Mouse (Mus musculus) 3T3-L1 (cell line): ENCODE measurements around the gene Stx6.

Experiments
- DNase-seq: peaks from one replicate; pipeline ENCODE4 v3.0.0-alpha.2; 2015; ENCODE audit warnings: low read depth, low spot score

Gene Stx6

DNA sequence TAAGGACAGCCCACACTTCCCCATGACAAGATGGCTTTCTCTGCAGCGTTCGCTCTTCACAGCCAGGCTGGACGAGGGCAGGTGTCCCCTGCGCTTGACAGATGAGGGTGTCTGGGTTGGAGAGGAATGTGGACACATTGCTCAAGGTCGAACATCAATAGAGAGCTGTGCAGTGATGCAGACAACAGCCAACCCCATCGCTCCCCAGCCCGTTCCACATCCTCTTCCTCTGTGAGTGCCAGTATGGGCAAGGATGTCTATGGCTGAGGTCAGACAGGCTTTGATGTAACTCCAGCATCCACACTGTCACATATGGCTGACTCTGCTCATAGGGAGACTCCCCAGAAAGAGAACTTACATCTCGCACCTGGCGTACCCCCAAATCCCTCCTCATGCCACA lies 74.9 kb downstream of the Stx6 start:
- no peak for DNase-seq

DNA sequence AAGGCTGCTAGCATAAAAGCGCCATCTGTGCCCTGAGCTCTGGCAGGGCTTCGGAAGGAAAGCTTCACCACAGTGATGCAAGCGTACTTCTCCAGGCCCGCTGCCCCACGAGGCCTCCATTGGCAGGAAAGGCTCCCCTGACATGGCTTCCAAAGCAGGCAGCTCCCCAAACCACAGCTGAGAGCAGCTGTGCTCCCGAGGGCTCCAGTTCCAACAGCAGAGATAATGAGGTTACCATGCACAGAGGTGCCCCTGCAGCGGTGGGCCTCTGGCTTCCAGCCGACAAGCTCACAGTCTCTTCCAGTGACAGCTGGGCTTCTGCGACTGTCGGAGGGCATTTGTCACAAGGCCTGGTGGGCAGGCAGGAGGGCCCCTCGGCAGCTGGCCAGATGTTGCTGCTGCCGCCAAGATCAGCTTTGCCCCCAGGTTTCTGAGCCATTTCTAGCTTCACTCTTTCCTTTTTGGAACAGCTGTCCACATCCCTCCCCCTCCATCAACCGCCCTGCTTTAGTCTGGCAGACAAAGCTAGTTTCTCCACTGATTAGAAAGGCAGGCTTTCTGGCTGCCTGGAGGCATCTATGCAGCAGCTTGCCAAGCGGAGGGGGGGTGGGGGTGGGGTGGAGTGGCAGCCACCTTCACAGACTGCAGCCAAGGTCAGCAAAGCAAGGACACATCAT lies 75.6 kb downstream of the Stx6 start:
- DNase-seq, result peak; percentile 77

DNA sequence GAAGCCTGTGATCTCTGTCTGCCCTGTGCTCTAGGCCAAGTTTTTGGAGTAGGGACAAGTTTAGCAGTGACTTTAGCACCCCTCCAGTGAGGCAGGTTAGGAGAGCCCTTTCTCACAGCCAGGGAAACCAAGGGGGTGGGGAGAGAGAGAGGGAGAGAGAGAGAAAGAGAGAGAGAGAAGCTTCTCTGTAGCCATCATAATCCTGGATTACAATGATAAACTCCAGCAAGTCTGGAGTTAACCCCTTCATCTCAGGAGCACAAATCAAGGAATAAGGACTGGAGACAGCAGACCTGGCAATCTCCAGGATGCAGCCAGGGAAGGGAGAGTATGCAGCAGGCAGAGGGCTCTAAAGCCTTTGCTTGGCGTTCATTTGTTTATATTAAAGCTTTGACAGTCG lies 77.1 kb downstream of the Stx6 start:
- DNase-seq, result no peak

DNA sequence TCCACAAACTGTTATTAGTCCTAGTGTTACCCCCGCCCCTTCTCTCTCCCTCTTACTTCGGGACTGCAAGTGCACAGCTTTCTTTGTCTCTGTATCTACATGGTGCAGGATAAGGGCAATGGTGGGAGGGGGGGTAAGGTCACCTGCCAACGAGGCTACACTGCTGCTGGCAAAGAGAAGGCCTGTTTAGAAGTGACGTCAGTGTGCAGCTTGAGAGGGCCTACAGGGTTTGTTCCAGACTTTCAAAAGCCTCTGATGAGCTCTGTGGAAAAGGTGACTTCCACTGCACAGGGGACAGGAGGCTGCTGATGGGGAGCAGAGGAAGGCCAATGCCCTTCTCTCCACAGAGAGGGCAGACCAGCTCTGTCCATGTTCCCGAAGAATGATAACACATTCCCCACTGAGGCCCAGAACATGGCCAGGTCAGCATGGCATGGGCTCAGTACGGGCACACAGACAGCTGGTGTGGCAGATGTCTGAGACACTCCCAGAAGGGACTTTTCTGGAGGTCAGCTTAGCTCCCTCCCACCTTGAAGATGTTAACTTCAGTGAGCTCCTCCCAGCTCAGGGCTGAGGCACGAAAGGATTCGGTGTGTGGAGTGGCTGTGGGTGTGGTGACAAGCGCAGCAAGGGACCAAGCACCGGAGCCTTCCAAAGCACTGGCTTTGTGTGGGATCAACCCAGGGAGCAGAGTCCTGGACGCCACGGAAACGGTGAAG lies 78.0 kb downstream of the Stx6 start:
- DNase-seq, result no peak

DNA sequence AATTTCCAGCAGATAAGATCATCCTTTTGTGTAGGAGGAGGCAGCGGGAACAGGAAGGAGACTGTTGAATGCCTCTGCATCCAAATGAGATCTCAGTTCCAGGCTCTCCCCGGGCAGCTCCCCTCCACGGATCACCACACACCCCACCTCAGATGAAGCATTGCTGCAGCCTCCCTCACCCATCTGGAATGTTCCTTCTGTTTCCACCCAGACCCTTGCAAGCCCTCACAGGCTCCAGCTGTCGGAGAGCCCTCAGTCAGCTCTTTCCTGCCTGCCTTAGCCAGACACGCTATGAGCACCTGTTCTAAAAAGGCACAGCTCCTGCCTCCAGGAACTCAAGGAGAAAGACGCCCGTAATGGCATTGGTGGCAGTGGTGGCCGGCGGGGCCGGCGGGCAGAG lies 78.9 kb downstream of the Stx6 start:
- DNase-seq, result no peak

DNA sequence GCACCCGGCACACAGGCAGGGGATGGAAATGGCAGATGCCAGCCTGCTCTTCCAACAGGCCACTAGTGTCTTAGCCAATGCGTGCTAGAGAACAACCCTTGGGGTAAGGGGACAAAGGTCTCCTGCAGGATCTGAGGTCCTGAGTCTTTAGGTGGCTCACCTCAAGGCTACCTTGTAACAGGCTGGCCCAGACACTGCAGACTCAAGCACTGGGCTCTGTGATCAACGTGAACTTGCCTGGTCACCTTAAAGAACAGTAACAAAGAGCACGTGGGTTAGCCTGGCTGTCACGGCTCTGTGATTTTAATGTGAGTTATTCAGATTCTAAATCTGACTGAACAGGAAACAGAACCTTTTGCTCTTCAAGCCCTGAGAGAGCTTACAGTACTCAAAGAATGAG lies 79.6 kb downstream of the Stx6 start:
- no peak for DNase-seq

DNA sequence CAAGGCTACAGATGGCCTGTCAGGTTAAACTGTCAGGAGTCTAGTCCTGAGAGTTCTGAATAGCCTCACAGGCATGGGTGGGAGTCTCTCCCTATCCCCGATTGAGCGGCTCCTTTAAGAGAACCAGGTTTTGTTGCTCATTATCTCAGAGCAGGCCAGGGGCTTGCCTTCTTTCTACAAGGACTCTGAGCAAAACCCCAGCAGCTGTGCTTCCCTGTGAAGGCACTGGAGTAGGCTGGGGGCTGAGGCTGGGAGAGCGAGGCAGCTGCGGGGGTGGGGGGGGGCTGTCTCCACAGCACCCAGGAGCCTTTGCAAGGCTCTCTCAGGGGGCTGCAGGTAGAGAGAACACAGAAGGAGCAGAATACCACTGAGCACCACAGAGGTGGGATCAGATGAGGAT lies 80.7 kb downstream of the Stx6 start:
- no peak for DNase-seq

DNA sequence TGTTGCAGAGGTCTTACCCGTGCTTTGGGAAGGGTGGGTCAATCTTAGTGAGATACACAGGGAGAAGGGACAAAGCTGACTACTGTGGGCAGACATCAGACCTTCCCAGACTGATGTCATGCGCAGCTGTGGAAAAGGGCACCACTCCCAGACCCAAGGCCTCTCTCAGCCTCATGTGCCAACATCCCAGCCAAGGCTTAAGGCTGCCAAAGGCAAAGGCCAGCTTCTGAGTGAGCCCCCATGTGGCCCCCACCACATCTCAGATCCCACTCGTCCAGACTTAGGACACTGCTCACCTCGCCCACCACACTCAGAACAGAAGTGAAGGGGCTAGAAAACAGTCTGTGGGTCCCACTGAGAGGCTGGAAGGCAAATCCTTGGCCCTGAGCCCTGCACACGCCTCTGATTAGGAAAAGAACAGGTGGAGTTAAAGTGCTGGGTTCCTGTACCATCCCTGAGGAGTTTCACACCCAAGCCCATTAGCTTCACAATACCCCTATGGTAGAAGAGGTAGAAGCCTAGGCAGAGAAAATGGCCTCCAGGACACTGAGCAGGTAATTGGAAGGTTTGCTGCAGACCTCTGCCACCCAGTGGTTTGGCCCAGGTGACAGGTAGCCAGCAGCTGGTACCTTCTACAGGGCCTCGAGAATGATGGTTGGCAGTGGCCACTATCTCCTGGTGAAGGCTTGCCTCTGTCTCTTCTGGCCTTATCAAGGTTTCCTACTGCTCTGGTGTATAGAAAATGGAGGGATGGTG lies 81.6 kb downstream of the Stx6 start:
- DNase-seq, result no peak

DNA sequence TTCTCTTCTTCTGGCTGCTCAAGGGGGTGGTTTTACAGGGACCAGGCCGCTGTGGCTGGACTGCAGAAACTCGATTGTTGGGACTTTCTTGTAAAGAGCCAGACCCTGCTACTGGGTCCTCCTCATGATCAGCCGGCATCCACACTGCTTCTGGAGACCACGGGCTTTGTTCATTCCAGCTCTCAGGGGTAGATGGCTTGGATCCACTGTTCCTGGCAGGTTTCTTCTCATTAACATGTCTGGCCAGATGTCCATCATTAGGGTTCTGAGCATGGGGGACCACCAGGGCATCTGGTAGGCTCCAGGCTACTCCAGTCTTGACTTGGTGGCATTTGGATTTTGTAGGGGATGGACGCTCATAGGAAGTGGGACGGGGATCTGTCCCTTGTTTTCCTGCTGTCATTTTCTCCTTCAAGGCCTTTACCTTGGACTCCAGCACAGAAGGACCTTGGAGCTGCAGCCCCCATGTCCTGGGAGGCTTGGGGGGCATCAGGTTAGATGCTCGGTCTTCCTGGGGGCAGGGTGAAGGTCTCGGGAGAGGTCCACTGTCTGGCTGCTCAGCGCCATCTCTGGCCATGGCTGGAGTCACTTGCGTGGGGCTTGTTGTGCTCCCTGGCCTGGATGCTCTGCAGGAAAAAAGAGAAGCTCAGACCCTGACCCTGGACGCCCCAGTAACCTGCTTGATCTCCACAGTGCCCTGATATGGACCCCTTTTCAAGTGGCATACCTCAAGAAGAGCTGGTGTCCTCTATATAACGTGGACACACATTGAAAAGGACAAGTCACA lies 83.4 kb downstream of the Stx6 start:
- no peak for DNase-seq

DNA sequence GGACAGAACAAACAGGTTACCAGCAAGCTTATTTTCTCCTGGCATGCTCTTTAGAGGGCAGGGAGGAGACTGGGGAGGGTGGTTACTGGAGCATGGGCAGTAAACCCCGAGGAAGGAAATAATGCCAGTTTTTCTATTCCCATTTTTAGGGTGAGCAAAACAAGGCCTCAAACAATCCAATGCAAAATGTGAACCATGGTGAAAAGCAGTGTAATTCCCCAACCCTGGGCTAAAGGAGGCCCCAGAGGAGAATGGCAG lies 83.9 kb downstream of the Stx6 start:
- DNase-seq, result no peak

DNA sequence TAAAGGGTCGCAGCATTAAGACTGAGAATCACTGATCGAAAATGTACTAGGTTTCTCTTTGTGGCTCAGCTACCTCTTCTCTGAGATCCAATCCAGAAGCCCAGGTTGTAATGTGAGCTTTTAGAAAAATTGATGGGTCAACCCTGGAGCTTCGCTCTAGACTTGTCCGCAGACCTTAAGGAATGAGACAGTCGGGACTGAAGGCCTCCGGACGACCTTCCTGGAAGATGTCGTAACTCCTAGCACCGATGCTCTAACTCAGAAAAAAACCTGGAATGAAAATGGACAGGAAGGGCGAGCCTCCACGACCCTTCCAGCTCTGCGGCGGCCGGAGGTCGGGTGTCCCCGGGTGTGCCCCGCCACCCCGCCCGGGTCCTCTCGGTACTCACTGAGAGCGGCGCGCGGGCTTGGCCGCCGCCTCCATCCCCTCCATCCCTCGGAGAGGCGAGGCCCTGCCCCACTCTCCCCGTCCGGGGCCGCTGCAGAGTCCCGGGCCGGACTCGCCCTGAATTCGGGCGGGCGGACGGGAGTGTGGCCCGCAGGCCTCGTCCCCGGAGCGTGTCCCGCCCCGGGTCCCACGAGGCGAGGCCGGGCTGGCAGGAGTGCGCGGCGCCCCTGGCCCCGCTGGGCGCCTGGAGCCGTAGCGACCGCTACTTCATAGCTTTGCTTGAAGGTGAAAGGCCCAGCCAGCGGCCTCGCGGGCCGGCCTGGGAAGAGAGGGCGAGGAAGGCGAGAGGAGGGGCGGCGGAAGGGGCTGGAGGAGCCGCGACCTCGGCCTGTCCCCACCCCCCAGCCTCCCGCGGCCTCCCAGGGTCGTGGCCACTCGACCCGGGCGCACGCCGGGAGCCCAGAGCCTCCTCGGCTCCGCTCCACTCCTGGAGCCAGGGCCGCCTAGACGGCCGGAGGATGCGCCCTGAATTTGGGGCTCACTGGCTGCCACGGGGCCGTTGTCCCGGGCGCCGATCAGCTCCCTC lies 85.6 kb downstream of the Stx6 start, which contains the start of gene BC034090:
Gene BC034090 (minus strand): TSS at position 648 of the 974 bp plus-strand sequence.
- DNase-seq, result peak; percentile 60

DNA sequence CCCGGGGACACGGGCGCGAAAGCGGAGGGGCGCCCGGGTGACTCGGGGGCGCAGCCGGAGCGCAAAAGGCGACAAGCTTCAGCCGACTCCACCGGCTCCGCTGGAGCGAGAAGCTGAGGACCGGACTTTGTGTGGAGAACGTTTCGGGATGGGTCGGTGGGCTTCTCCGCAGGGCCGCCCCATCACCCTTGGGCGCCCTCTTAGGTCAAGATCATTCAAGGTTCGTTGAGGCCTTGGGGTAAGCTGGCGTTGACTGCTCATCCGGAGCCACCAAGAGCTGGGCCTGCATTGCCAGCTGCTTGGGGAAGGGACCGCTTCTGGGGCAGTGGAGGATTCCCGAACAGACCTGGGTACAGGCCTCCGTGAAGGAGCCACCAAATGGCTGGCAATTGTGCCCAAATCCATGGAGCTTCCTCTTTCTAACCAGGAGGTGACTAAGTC lies 86.3 kb downstream of the Stx6 start:
- DNase-seq, result peak; percentile 52

DNA sequence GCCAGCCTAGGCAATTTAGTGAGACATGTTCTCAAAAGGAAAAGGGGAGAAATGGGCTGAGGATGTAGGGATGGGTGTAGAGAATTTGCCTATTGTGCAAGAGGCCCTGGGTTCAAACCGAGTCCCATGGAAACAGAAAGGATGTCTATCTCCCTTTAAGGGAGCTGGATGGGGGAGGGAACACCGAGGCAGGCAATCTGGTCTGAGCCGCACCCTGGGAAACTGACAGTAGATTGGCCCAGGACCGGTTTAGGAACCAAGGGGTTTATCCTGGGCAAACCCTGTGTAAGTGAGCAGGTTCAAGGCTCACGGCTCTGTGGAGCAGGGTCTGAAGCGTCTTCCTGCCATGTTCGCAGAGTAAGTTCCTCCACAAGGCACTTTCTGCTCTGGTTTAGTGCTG lies 87.0 kb downstream of the Stx6 start:
- no peak for DNase-seq

DNA sequence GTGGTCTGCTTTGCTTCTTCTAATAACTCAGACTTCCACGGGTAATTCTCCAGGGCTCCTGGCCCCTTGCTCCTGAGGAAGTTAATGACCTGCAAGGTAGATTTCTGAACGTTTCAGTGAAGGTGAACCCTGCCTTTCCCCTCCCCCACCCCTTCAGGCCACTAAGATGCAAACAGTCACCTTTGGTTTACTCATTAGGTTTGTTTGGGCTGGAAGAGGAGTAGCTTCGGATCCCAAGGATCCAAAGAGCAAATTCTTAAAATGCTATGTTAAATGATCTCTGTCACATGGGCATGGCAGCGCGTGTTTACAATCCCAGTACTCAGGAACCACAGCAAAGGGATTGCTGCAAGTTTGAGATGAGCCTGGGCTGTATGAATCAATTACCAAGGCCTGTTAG lies 88.9 kb downstream of the Stx6 start:
- DNase-seq, result no peak

DNA sequence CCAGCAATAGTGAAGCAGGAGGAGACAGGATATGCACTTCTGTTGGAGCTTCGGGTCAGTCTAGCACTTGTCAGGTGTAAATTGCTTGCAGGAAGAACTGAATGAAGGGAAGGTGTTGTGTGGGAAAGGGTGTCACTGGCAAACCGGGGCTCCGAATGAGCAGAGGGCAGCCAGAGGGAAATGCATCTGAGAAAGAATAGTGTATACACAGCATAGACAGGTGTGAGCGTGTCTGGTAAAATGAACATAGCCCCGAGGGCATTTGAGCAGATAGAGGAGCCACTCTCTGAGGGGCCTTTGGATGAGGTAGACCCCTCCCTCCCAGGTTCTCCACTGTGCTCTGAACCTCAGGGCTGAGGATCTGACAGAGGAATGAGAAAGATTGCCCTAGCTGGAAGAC lies 89.5 kb downstream of the Stx6 start:
- DNase-seq, result no peak

DNA sequence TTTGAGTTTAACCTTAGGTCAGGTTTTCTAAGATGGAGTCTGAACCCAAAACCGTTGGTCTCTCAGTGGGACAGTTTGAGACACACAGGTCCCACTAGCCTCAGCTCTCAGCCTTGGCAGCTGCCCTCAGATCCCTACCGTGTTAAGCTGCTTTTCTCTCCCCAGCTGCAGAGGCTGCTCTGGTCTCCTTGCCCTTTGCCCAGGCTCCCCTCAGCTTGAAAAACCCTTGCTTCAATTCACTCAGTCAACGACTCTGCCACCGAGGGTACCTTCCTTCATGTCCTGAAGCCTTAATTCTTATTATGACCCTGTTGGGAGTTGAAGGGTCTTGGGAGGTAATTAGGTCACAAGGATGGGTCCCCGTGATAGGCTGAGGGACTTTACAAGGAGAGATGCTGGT lies 91.4 kb downstream of the Stx6 start:
- no peak for DNase-seq

DNA sequence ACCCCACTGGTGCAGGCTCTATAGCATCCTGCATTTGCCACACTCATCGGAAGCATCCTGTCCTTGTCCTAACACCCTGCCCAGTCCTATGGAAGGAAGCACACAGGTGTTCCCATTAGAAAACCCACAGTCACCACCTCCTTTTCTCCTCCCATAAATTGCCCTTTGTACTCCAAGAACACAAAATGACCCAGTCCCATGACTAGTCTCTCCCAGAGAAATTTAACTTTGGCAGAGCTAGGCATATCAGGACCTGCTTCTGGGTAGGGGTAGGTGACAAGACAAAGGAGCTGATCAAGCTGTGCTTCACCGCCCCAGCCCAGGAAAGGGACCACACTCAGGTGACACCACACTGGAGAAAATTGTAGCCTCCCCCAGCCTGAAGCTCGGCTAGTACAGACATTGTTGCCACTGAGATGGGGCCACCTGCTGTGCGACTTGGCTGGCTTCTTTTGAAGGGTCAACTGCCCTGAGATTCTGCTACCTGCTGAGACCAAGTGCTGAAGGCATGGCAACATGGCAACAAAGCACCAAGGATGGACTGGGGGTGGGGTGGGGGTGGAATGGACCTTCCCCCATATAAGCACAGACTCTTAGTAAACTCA lies 92.1 kb downstream of the Stx6 start:
- no peak for DNase-seq

DNA sequence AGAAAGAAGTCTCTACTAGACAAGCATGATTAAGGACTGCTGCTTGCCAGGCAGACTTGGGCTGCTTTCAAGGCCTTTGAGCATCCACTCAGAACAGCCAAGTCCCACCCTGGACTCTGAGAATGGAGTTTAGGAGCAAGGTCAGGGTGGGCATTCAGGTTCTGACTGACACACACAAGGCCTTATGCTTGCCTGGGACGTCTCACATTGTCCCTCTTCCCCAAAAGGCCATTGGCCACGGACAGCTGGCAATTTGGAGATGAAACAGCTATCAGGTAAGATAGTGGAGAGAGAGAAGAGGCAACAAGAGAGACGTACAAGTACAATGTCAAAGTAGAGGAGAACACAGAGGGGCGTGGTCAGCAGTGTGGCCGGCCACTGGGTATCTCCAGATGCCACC lies 93.1 kb downstream of the Stx6 start:
- no peak for DNase-seq

DNA sequence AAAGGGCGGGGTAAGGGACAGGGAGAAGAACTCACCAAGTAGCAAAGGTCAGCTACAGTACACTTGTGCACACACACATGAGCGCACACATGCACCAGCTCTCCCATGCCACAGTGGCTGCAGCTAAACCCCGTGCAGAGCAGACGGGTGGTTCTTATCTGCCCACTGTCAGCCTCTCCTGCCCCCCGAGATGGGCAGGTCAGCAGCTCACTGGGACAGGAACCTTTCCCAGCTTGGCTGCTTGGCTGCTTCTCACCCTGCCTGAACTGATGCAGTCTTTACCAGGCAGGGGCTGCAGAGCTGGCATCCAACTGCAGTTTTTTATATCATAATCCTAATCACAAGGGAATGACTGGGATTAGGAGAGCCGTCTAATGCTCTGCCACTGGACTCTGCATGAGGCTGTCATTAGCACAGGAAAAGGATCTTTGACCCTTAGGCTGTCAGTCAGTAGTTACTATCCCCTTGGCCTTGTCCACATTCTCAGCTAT lies 94.2 kb downstream of the Stx6 start:
- DNase-seq, result no peak

DNA sequence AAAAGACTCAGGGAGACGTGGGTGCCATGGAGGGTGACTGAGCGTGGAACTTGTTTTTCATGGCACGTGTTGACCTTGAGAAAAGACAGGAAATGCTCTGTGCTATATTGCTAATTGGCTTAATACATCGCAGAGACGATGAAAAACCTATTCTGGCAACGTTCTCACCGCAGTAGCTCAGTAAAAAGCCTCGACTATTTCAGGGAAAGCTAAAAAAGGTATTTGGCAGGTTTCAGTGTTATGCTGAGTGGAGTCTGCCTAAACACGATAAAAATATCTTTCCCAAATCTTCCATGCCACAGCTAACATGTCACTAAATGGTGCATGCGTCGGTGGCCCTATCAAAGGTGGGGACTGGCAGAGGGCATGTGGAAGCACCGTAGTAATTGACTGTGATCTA lies 94.6 kb downstream of the Stx6 start:
- DNase-seq, result no peak
